Mouse (Mus musculus) layer of hippocampus, postnatal 25 days (tissue): Measurements from ENCODE around the gene Ldhb. TPM values are rescaled to one million over a fixed set of nuclear protein-coding genes. Genes with fewer than 3 reads are reported as not detected.
"Not testable (repeated sequence)": the region's sequence is repeated elsewhere in the genome, so short reads cannot be mapped to it uniquely, and the experiment has no call there.

Experiments used
- DNase-seq, 2 experiments: peaks; one replicate each; pipeline ENCODE4 v3.0.0; 2022; ENCODE audit warnings: mixed read lengths in 2 of 2, low spot score in 1 of 2; ENCODE audit errors: extremely low spot score in 1 of 2
- total RNA-seq, 2 experiments: library from RNA; stranded (reverse); gene quantifications; 2 replicates each; pipeline ENCODE4 v1.2.3; 2021

Gene Ldhb
- total RNA-seq, 2 experiments from 2014 or later: 502 to 563 TPM

- DNase-seq: not testable (repeated sequence)
Observed at GRCm38 (mm10) chr6:142515379-142515778, 7.6 kb upstream of the Ldhb start.

GRCm38 (mm10) chr6:142514912-142515311 lies 7.2 kb upstream of the Ldhb start:
- peak; percentile 46 to 83 for DNase-seq

GRCm38 (mm10) chr6:142512902-142513301 lies 5.1 kb upstream of the Ldhb start:
- DNase-seq: no peak

GRCm38 (mm10) chr6:142511516-142512135 lies 3.9 kb upstream of the Ldhb start:
- DNase-seq: no peak

GRCm38 (mm10) chr6:142508663-142509062 lies 906 bp upstream of the Ldhb start:
- no peak for DNase-seq

GRCm38 (mm10) chr6:142507033-142507784 lies 548 bp downstream of the Ldhb start:
- DNase-seq: peak; percentile 20 to 22

GRCm38 (mm10) chr6:142506338-142507032 lies 1.3 kb downstream of the Ldhb start:
- no peak for DNase-seq

- DNase-seq: no peak
Observed at GRCm38 (mm10) chr6:142503601-142504000, 4.2 kb downstream of the Ldhb start.

- no peak for DNase-seq
Observed at GRCm38 (mm10) chr6:142502519-142503125, 5.1 kb downstream of the Ldhb start.

- DNase-seq: not testable (repeated sequence)
Observed at GRCm38 (mm10) chr6:142490114-142490513, 17.6 kb downstream of the Ldhb start.

GRCm38 (mm10) chr6:142487638-142488037 lies 20.1 kb downstream of the Ldhb start:
- DNase-seq: no peak

- no peak for DNase-seq
Observed at GRCm38 (mm10) chr6:142485478-142486123, 22.2 kb downstream of the Ldhb start.

- DNase-seq: no peak
Observed at GRCm38 (mm10) chr6:142477239-142477638, 30.5 kb downstream of the Ldhb start.

- no peak for DNase-seq
Observed at GRCm38 (mm10) chr6:142472801-142473203, 35.0 kb downstream of the Ldhb start, which contains the start of gene Gys2. Gene Gys2 (minus strand): TSS chr6:142473109.

GRCm38 (mm10) chr6:142471141-142471540 lies 36.6 kb downstream of the Ldhb start:
- DNase-seq: no peak

GRCm38 (mm10) chr6:142469602-142470001 lies 38.2 kb downstream of the Ldhb start:
- DNase-seq: peak in 1 of 2 experiments; percentile 10

GRCm38 (mm10) chr6:142462194-142462593 lies 45.6 kb downstream of the Ldhb start:
- DNase-seq: no peak

GRCm38 (mm10) chr6:142459017-142459678 lies 48.6 kb downstream of the Ldhb start:
- DNase-seq: no peak

GRCm38 (mm10) chr6:142458010-142458409 lies 49.7 kb downstream of the Ldhb start:
- DNase-seq: no peak
